Mouse (Mus musculus) heart, postnatal 36 days (tissue): ENCODE measurements around the gene Gm20388. TPM values are rescaled to one million over a fixed set of nuclear protein-coding genes. Genes with fewer than 3 reads are reported as not detected.
"Not testable (repeated sequence)": the region's sequence is repeated elsewhere in the genome, so short reads cannot be mapped to it uniquely, and the experiment has no call there.

ENCODE experiments used
- DNase-seq, 2 experiments: peaks; one replicate each; pipeline ENCODE4 v3.0.0; 2021 to 2022
- intact Hi-C: fragments of 180-260 bp; cut with DNase I; formaldehyde crosslinking; loops from one replicate; pipeline ENCODE4 v1.15.1; 2025
- total RNA-seq, 2 experiments: library from RNA; stranded (reverse); gene quantifications; 2 replicates each; pipeline ENCODE4 v1.2.3; 2021

The Gm20388 gene
- total RNA-seq, 2 experiments from 2014 or later: 3.5 to 4.9 TPM

- intact Hi-C loops: no loop called here
- no peak for DNase-seq
These were observed 3361.3 kb downstream of the Gm20388 start for GRCm38 (mm10) chr8:123271901-123272300.

DNA sequence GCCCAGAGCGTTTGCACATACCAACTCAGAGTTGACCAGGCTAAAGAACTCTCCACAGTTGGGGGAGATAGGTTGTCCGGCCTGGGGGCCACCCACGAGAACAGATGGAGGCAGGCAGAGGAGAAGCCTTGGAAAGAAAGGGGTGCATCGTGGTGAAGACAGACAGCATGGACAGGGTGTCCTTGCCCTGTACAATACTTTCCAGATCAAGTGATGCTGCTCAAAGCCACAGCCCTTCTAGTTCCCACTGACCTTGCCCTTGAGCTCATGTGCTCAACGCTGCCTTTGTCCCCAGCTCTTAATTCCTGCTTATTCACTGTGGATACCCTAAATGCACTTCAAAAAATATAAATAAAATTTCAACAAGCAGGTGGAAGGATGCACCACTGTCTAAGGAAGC is 3363.8 kb downstream of the Gm20388 start:
- intact Hi-C loops: no loop called here
- DNase-seq: no peak

DNA sequence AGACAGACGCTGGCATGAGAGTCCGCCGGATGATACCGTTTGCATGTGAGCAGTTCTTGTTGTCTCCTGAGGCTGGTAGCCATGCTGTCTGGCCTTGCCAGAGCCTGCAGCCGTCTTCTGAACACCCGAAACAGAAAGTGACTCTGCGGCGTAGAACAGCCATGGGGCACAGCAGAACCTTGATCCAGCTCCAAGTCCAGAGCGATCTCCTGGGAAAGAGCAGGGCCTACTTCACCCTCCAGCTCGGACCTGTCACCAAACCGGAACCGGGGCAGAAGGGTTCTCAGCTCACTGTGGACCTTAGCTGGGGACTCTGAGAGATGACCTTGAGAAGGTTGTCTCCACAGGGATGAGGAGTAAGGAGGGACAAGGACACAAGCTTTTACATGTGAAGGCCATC is 3364.5 kb downstream of the Gm20388 start:
- intact Hi-C loops: no loop called here
- no peak for DNase-seq

DNA sequence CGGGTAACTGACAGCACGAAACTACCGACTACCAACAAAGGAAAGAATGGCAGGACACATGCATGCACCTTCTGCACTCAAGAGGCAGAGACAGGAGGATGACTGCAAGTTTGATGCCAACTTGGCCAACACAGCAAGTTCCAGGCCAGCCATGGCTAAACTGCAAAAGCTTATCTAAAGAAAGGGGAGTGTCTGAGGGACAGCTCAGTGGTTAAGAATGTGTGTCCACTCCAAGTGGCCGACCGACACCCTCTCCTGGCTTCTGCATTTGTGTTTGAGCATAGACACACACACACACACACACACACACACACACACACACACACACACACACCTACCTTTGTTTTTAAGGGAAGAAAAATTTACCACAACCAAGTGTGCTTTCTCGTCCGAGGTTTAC is 3367.8 kb downstream of the Gm20388 start:
- intact Hi-C loops: no loop called here
- no peak for DNase-seq

DNA sequence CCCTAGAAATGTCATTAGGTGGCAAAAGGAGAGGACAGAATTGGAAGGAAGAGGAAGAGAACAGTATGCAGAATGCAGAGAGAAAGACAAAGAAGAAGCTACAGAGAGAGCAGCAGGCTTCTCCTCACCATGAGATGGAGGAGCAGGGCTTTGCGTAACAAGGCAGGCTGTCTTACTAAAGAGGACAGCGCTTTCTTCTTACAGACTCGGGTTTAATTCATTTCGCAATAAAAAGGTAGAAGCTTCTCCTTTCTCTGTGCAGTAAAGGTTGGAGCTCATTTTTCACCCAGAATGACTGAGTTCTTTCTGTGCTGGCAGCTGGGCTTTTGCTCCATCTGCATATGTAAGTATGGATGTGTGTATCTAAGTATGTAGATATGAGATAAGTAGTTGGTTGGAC is 3369.2 kb downstream of the Gm20388 start:
- DNase-seq: no peak
- intact Hi-C loops: loop anchor here (10.0 kb wide), 1 partner anchor 165 kb away; the partner anchor contains the start of gene Cpne7

DNA sequence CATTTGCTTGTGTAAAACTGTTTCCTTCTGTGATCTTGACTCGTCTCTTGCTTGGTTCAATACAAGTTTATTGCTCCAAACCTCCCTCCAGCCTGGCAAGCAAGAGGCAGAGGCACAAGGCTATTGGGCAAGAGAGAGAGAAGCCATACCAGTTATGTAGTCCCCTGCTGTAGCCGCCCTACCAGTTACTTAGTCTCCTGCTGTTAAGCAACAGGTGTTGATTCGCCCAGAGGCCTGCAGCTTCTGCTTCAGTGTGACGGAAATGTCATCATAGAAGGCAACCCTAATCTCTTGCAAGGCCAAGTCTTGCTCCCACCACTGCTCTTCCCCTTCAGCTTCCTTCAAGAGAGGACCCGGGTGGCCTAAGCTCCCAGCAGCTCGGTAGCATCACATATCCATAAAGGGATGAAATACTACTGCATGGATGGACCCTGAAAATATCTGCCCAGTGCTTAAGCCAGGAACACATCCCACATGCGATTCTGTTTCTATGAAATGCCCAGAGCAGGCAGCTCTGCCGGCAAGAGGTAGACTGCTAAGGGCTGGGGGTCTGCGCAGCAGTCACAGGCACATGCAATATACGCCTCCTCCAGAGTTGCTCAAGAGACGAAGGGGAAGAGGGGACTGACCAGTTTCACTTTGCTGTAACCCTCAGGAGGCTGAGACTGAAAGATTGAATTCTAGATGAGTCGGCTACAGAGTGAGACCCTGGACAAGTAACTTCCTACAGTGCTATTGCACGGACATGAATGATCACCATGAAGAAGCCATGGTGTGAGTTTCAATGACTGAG is 3369.9 kb downstream of the Gm20388 start:
- intact Hi-C loops: loop anchor here (10.0 kb wide), 1 partner anchor 166 kb away; the partner anchor contains the start of gene Cpne7
- no peak for DNase-seq

GRCm38 (mm10) chr8:123282994-123283393 is 3372.4 kb downstream of the Gm20388 start:
- intact Hi-C loops: loop anchor here (10.0 kb wide), 1 partner anchor 168 kb away; the partner anchor contains the start of gene Cpne7
- not testable (repeated sequence) for DNase-seq

- DNase-seq: no peak
- intact Hi-C loops: loop anchor here (10.0 kb wide), 1 partner anchor 169 kb away; the partner anchor contains the start of gene Cpne7
These were observed 3373.3 kb downstream of the Gm20388 start for GRCm38 (mm10) chr8:123283991-123284390.

DNA sequence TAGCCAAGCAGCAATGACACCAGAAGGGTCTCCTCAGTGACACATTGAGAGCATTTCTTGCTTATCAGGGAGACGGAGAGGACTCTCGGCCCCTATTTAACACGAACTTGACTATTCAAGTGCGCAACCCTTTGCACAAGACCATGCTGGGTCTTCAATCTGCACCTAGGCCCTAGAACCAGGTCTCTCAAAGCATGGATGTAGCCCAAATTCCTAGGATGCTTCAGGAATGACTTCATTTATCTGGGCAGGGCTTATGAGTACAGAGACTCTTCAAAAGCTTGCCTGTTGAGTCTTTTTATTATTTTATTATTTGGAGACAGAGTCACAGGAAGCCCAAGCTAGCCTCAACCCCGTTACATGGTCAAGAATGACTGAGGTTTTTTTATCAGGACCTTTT is 3373.9 kb downstream of the Gm20388 start:
- DNase-seq: no peak
- intact Hi-C loops: loop anchor here (10.0 kb wide), 1 partner anchor 170 kb away; the partner anchor contains the start of gene Cpne7

GRCm38 (mm10) chr8:123287362-123287761 is 3376.7 kb downstream of the Gm20388 start:
- intact Hi-C loops: loop anchor here (10.0 kb wide), 1 partner anchor 173 kb away; the partner anchor contains the start of gene Cpne7

GRCm38 (mm10) chr8:123290166-123290565 is 3379.5 kb downstream of the Gm20388 start:
- DNase-seq: peak in 1 of 2 experiments; percentile 33
- intact Hi-C loops: no loop called here

More at GRCm38 (mm10) chr8:123287362-123287761, 3376.7 kb downstream of the Gm20388 start:
- DNase-seq: no peak

- DNase-seq: peak; percentile 15 to 24
- intact Hi-C loops: no loop called here
These were observed 3380.0 kb downstream of the Gm20388 start for GRCm38 (mm10) chr8:123290679-123291078.

GRCm38 (mm10) chr8:123291716-123292115 is 3381.1 kb downstream of the Gm20388 start:
- DNase-seq: peak; percentile 16 to 42
- intact Hi-C loops: no loop called here

- intact Hi-C loops: no loop called here
- no peak for DNase-seq
These were observed 3381.6 kb downstream of the Gm20388 start for GRCm38 (mm10) chr8:123292281-123292680.

- DNase-seq: no peak
- intact Hi-C loops: no loop called here
These were observed 3382.1 kb downstream of the Gm20388 start for GRCm38 (mm10) chr8:123292785-123293184.

GRCm38 (mm10) chr8:123298301-123298700 is 3387.7 kb downstream of the Gm20388 start:
- no peak for DNase-seq
- intact Hi-C loops: no loop called here

- intact Hi-C loops: no loop called here
- DNase-seq: no peak
These were observed 3398.1 kb downstream of the Gm20388 start for GRCm38 (mm10) chr8:123308738-123309137.

DNA sequence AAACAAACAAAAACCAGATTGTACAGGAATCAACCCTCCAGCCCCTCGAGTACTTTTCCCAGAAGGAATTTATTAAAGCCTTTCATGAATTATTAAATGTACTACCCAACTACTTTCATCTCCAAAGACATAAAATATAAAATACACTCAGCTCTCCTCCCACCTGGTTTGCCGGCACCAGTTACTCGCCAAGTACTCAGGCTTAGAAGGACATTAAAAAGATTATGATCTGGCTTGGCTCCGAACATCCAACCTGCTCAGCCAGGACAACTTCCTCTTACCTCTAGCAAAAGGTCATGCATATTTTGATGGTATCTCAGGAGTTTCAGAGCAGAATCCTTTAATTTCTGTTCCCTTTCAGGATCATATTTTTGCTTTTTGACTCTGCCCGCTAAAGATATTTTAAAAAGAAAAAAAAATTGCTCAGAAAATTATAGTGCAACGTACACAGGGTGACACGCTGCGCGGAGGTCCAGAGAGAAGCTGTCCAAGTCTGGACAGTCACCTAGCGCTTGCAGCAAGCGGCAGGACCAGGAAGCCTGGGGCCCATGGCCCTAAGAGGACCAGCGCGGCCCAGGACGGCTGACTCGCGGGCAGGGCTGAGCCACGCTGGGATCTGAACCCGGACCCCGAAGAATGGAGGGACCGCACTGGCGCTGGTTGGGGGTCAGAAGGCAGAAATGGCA is 3407.3 kb downstream of the Gm20388 start:
- intact Hi-C loops: loop anchor here (2.0 kb wide), 1 partner anchor 105 kb away; the partner anchor contains the start of gene Def8

GRCm38 (mm10) chr8:123318467-123318911 is 3407.8 kb downstream of the Gm20388 start, which contains the start of gene Fanca:
Fanca (minus strand) TSS chr8:123318576.
- peak; percentile 89 to 90 for DNase-seq
- intact Hi-C loops: loop anchor here (2.0 kb wide), 1 partner anchor 104 kb away; the partner anchor contains the start of gene Def8

More for the DNA sequence above, 3407.3 kb downstream of the Gm20388 start:
- no peak for DNase-seq

DNA sequence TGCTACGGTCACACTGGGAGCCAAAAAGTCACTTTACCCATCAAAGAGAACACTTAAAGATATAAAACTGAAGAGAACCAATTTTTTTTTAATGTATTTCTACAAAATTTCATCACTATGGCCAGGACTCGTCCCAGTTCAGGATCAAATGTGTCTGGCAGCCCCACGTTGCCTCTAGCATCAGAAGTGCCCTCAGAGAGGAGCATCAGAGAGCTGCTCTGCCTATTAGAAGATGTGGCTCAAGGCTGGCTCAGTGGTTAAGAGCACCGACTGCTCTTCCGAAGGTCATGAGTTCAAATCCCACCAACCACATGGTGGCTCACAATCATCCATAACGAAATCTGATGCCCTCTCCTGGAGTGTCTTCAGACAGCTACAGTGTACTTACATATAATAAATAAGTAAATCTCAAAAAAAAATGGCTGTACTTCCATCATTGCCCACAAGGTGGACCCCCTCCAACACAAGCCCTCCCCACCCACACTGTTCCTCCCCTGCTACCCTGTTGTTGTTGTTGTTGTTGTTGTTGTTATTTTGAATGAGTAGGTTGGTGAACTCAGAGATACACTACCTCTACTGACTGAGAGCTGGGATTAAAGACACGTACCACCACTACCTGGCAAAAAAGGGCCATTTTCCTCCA is 3409.0 kb downstream of the Gm20388 start:
- DNase-seq: peak; percentile 37 to 45
- intact Hi-C loops: loop anchor here (1.0 to 2.0 kb wide), 2 partner anchors 42 to 103 kb away; partner anchors contain the start of gene Def8
